Mouse (Mus musculus) erythroblast, embryonic 14.5 days (primary cell): Measurements from ENCODE around the gene Arpin.

Experiments
- GATA1 ChIP-seq: IDR thresholded peaks from 2 replicates; pipeline ENCODE4 v1.6.1; 2012; ENCODE audit warnings: low read length, inconsistent platforms, mixed read lengths
- TAL1 ChIP-seq: IDR thresholded peaks from 3 replicates; pipeline ENCODE4 v1.6.1; 2012; ENCODE audit warnings: low read length, inconsistent platforms, mixed read lengths

DNA sequence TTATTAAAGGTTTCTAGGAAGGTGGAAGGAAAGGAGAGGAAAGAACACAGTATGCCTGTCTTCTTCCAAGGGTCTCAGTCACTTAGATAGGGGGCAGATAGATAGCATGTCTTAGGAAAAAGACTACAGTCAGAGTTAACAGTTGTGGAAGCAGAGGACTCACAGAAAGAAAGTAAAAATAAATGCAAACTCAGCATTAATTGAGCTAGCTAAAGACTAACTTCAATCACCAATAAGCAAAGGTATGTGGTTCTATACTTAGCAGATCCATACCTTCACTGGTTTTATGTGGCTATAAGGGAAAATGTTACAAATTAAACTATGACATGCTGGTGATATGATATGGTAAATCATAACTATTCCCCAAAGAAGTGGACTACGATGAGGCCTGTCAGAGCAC is 40.4 kb downstream of the Arpin start:
- TF ChIP-seq GATA1 (no peak), TAL1 (no peak)
